Mouse (Mus musculus) intestine, postnatal 0 days (tissue): ENCODE measurements around the gene Med13l. TPM values are rescaled to one million over a fixed set of nuclear protein-coding genes. Genes with fewer than 3 reads are reported as not detected.
A peak's percentile ranks its signal among the peaks of the same experiment; 100 is the strongest.

Source experiments
- ATAC-seq: fragments of 200-750 bp; cut with Nextera tagmentation; 2 replicates; pipeline ENCODE4 v1.8.0; 2017; ENCODE audit warnings: mild to moderate bottlenecking, moderate TSS enrichment, moderate library complexity
- H3K27ac ChIP-seq: fragments of 300-500 bp; sonication (generic); 2 replicates; pipeline ENCODE4 v1.5.1; 2014; ENCODE audit warnings: mild to moderate bottlenecking, low read depth, low read length, moderate library complexity
- H3K27me3 ChIP-seq: fragments of 300-500 bp; sonication (generic); replicated peaks from 2 replicates; pipeline ENCODE4 v1.6.1; 2014; ENCODE audit warnings: low read length, mixed read lengths; ENCODE audit not compliant: control insufficient read depth, insufficient read depth
- H3K36me3 ChIP-seq: fragments of 300-500 bp; sonication (generic); 2 replicates; pipeline ENCODE4 v1.6.1; 2014; ENCODE audit warnings: mild to moderate bottlenecking, moderate library complexity; ENCODE audit not compliant: control insufficient read depth, insufficient read depth
- H3K4me1 ChIP-seq: fragments of 300-500 bp; sonication (generic); replicated peaks from 2 replicates; pipeline ENCODE4 v1.6.1; 2014; ENCODE audit warnings: antibody characterized with exemption, low read length, mixed read lengths; ENCODE audit not compliant: control insufficient read depth, insufficient read depth
- H3K4me2 ChIP-seq: fragments of 300-500 bp; sonication (generic); replicated peaks from 2 replicates; pipeline ENCODE4 v1.6.1; 2014; ENCODE audit warnings: low read depth, mild to moderate bottlenecking, moderate library complexity
- H3K4me3 ChIP-seq: fragments of 300-500 bp; sonication (generic); 2 replicates; pipeline ENCODE4 v1.5.1; 2014; ENCODE audit warnings: low read depth, low read length
- H3K9ac ChIP-seq: fragments of 300-500 bp; sonication (generic); 2 replicates; pipeline ENCODE4 v1.6.1; 2014; ENCODE audit warnings: mild to moderate bottlenecking, low read depth, low read length
- H3K9me3 ChIP-seq: fragments of 300-500 bp; sonication (generic); 2 replicates; pipeline ENCODE4 v1.6.1; 2016; ENCODE audit warnings: mixed run types; ENCODE audit not compliant: control insufficient read depth
- CTCF ChIP-seq: sonication (generic); IDR thresholded peaks from 2 replicates; pipeline ENCODE4 v1.5.1; 2016; ENCODE audit warnings: low read depth, mild to moderate bottlenecking, control low read depth, antibody characterized with exemption, moderate library complexity
- WGBS: fragments of 180-500 bp; shearing (Covaris S2); extraction: QIAGEN DNeasy Blood & Tissue Kit; methylation state at CpG from one replicate; pipeline ENCODE4 v1.1.7; 2014; 5-methylcytosine and 5-hydroxymethylcytosine counted together
- polyA plus RNA-seq: library from polyadenylated mRNA; unstranded; fragments of >200 nt; fragmentation: Nextera tagmentation; extraction: Ambion mirVana; gene quantifications from 2 replicates; pipeline ENCODE4 v1.2.1, GENCODE M21; 2015

Gene Med13l
- polyA plus RNA-seq, 1 experiment from 2014 or later: 5.1 TPM

- Histone ChIP-seq H3K4me3 (no peak overlapping the region), H3K27me3 (0 out of 2 replicates have a peak, but pooled peaks cover 6% of the 10 kb centered on the region), H3K36me3 (no peaks in the 10 kb centered on the region), H3K4me2 (no peak overlapping the region), H3K9me3 (0 out of 2 replicates have a peak, but pooled peaks cover 4% of the 10 kb centered on the region), H3K27ac (no peak overlapping the region), H3K9ac (no peak overlapping the region), H3K4me1 (no peaks in the 10 kb centered on the region)
- ATAC-seq: 0 out of 2 replicates have a peak, but pooled peaks have one; percentile 49
- peak; percentile 100 for TF ChIP-seq CTCF
- 13% methylated on average over 17 of the region's 17 CpGs for WGBS
Measured at GRCm38 (mm10) chr5:118781598-118781997, 221.1 kb downstream of the Med13l start.

DNA sequence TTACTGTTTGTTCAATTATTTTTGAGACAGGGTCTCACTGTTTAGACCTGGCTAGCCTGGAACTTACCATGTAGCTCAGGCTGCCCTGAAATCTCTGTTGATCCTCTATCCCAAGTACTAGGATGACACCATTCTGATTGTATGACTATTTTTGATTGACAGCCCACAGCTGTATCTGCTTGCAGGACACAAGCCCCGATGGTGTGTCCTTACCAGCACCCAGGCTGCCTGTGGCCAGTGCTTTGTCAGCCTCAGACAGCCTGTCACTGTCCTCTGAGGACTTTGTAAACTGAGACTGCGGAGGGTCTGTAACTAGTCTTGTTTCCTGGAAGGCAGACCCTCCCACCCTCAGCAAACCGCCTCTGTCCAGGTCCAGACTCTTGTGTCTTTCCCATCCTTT, 221.7 kb downstream of the Med13l start:
- H3K4me1 ChIP-seq: no peaks in the 10 kb centered on the region
- 80% methylated on average over 3 of the region's 3 CpGs for WGBS
- H3K27me3 ChIP-seq: 0 out of 2 replicates have a peak, but pooled peaks cover 6% of the 10 kb centered on the region
- H3K27ac ChIP-seq: no peak overlapping the region
- H3K4me3 ChIP-seq: no peak overlapping the region
- no peak overlapping the region for H3K4me2 ChIP-seq
- ATAC-seq: no peak
- TF ChIP-seq CTCF: no peak
- H3K36me3 ChIP-seq: no peaks in the 10 kb centered on the region
- H3K9ac ChIP-seq: no peak overlapping the region
- H3K9me3 ChIP-seq: 0 out of 2 replicates have a peak, but pooled peaks cover 4% of the 10 kb centered on the region

DNA sequence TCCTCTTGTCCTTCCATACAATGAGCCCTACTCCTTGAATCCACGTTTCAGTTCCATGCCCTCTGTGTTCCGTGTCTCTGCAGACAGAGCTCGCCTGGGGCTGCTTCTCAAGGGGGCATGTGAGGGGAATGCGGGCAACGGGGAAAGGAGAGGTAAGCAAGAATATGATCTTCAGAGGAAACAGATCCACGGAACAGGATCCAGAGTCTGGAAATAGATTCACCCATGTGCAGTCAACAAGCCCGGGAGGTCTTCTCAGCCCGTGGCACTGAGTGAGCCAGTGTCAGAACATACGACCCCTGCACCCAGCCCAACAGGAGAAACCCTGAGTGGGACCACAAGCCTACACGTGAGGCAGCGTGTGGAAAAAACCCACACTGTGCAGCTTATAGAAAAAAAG, 228.7 kb downstream of the Med13l start:
- Histone ChIP-seq H3K27me3 (no peaks in the 10 kb centered on the region), H3K4me2 (no peak overlapping the region), H3K27ac (no peak overlapping the region), H3K9me3 (0 out of 2 replicates have a peak, but pooled peaks cover 4% of the 10 kb centered on the region), H3K9ac (no peak overlapping the region), H3K4me1 (no peaks in the 10 kb centered on the region), H3K4me3 (no peak overlapping the region), H3K36me3 (no peaks in the 10 kb centered on the region)
- WGBS: 89% methylated on average over 11 of the region's 11 CpGs
- no peak for TF ChIP-seq CTCF
- ATAC-seq: no peak

- 76% methylated on average over 9 of the region's 9 CpGs for WGBS
- Histone ChIP-seq H3K27ac (no peak overlapping the region), H3K4me3 (no peak overlapping the region)
Measured at GRCm38 (mm10) chr5:118789776-118790175, 229.3 kb downstream of the Med13l start.

DNA sequence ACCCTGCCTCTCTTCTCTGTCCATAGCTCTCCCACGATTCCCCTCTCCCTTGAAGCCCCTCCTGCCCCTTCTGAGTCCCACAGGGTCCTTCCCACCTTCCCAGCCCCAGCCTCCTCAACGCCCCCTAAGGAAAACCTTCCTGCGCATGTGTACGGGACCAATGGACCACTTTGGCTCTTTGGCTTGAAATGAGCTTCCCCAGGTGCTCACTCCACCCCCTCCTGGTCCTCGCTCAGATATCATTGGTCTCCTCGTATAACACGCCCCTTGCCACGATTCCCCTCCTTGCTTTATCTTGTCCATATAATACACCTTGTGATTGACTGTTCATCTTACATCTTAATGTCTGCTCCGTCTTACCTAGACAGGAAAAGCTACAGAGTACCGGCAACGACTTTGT, 237.3 kb downstream of the Med13l start:
- no peak for ATAC-seq
- WGBS: 92% methylated on average over 11 of the region's 11 CpGs

More at GRCm38 (mm10) chr5:118789776-118790175, 229.3 kb downstream of the Med13l start:
- no peaks in the 10 kb centered on the region for H3K27me3 ChIP-seq
- H3K4me2 ChIP-seq: no peak overlapping the region
- ATAC-seq: no peak
- H3K9ac ChIP-seq: no peak overlapping the region
- H3K9me3 ChIP-seq: 0 out of 2 replicates have a peak, but pooled peaks cover 4% of the 10 kb centered on the region
- no peak for TF ChIP-seq CTCF
- H3K36me3 ChIP-seq: no peaks in the 10 kb centered on the region
- no peaks in the 10 kb centered on the region for H3K4me1 ChIP-seq

GRCm38 (mm10) chr5:118801592-118801991, 241.1 kb downstream of the Med13l start:
- Histone ChIP-seq H3K36me3 (no peaks in the 10 kb centered on the region), H3K4me3 (no peak overlapping the region), H3K4me2 (no peak overlapping the region), H3K4me1 (no peaks in the 10 kb centered on the region), H3K9ac (no peak overlapping the region), H3K27ac (no peak overlapping the region), H3K9me3 (no peaks in the 10 kb centered on the region), H3K27me3 (no peaks in the 10 kb centered on the region)
- TF ChIP-seq CTCF: no peak
- 25% methylated on average over 5 of the region's 5 CpGs for WGBS
- no peak for ATAC-seq

More for the DNA sequence above, 237.3 kb downstream of the Med13l start:
- Histone ChIP-seq H3K4me1 (no peaks in the 10 kb centered on the region), H3K9me3 (no peaks in the 10 kb centered on the region), H3K4me2 (no peak overlapping the region), H3K4me3 (no peak overlapping the region), H3K36me3 (no peaks in the 10 kb centered on the region), H3K9ac (no peak overlapping the region), H3K27ac (no peak overlapping the region), H3K27me3 (no peaks in the 10 kb centered on the region)
- no peak for TF ChIP-seq CTCF

DNA sequence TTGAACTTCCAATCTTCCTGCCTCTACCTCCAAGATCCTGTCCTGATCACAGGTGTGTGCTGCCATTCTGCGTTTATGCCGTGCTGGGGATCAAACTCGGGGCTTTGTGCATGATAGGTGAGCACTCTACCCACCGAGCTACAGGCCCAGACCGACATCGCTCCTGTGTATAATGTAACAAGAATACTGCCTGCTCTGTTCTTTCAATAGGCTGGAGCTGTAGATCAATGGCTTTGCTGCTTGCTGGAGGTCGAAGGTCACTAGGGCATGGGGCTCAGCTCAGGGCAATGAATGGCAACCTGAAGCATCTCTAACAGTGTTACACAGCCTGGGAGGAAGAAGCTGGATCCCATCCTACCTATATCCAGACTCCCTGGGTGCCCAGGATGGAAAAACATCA, 241.6 kb downstream of the Med13l start:
- Histone ChIP-seq H3K4me3 (no peak overlapping the region), H3K9ac (no peak overlapping the region), H3K4me2 (no peak overlapping the region), H3K4me1 (no peaks in the 10 kb centered on the region), H3K27ac (no peak overlapping the region), H3K36me3 (no peaks in the 10 kb centered on the region), H3K27me3 (no peaks in the 10 kb centered on the region), H3K9me3 (no peaks in the 10 kb centered on the region)
- no peak for ATAC-seq
- 77% methylated on average over 7 of the region's 7 CpGs for WGBS
- TF ChIP-seq CTCF: no peak
